Mouse (Mus musculus) small intestine, adult 2 months (tissue): Measurements from ENCODE around the gene Fn1. TPM values are rescaled to one million over a fixed set of nuclear protein-coding genes. Genes with fewer than 3 reads are reported as not detected.

Experiments
- H3K27ac ChIP-seq: fragments of 200-500 bp; 2 replicates; pipeline ENCODE4 v1.5.1; 2012; ENCODE audit warnings: low read depth, low read length, control low read depth, inconsistent platforms; ENCODE audit not compliant: insufficient read depth
- H3K27me3 ChIP-seq: fragments of 200-500 bp; 2 replicates; pipeline ENCODE4 v1.6.1; 2012; ENCODE audit warnings: mild to moderate bottlenecking, moderate library complexity, low read length, inconsistent platforms; ENCODE audit not compliant: control insufficient read depth, insufficient read depth
- H3K36me3 ChIP-seq: fragments of 200-500 bp; 2 replicates; pipeline ENCODE4 v1.6.1; 2012; ENCODE audit warnings: mild to moderate bottlenecking, low read length, control low read depth, inconsistent platforms; ENCODE audit not compliant: control insufficient read depth, insufficient read depth
- H3K4me1 ChIP-seq: fragments of 200-500 bp; 2 replicates; pipeline ENCODE4 v1.6.1; 2012; ENCODE audit warnings: low read length, inconsistent platforms, mixed read lengths; ENCODE audit not compliant: control insufficient read depth, insufficient read depth, insufficient read length
- H3K4me3 ChIP-seq: fragments of 200-500 bp; 2 replicates; pipeline ENCODE4 v1.5.1; 2012; ENCODE audit warnings: low read depth, mild to moderate bottlenecking, control low read depth, inconsistent platforms, low read length, moderate library complexity
- CTCF ChIP-seq: fragments of 200-500 bp; IDR thresholded peaks from 2 replicates; pipeline ENCODE4 v1.5.1; 2012; ENCODE audit warnings: low read depth, mild to moderate bottlenecking, control low read depth, inconsistent platforms, low read length, moderate library complexity, mixed read lengths; ENCODE audit not compliant: insufficient replicate concordance, insufficient read length; ENCODE audit errors: extremely low read depth
- POLR2A ChIP-seq: fragments of 200-500 bp; IDR thresholded peaks from 2 replicates; pipeline ENCODE4 v1.6.1; 2012; ENCODE audit warnings: low read depth, mild to moderate bottlenecking, control low read depth, inconsistent platforms, low read length, moderate library complexity
- WGBS: fragments of 180-500 bp; shearing (Covaris S2); methylation state at CpG from one replicate; pipeline ENCODE4 v1.1.7; 2018; 5-methylcytosine and 5-hydroxymethylcytosine counted together
- polyA plus RNA-seq: library from polyadenylated mRNA; depleted of rRNA; stranded (reverse); fragments of >200 nt; gene quantifications from 2 replicates; pipeline ENCODE4 v1.2.3, GENCODE M21; 2012

Gene Fn1
- polyA plus RNA-seq, 1 experiment, result 86.1 TPM

DNA sequence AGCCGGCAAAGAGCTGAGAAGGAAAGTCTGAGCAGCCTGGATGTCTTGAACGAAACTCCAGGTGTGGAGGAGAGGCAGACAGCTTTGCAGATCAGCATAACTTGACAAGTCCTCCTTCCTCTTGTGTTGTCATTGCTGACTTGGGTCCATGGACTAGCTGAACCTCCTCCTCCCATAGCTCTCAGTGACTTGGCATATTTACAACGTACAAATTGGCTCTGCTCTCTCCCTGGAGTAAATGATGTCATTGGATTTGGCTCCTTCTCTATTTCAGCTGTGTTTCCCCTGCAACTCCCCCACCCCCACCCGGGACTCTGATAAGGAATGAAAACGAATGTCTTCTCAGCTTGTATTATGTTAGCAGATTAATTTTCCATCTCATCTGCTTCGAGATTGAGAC, 30.7 kb upstream of the Fn1 start:
- H3K27ac ChIP-seq, result no peak overlapping the region
- H3K4me1 ChIP-seq, result no peaks in the 10 kb centered on the region
- no peaks in the 10 kb centered on the region for H3K36me3 ChIP-seq
- 48% methylated on average over 6 of the region's 6 CpGs for WGBS
- H3K27me3 ChIP-seq, result no peaks in the 10 kb centered on the region
- no peak for TF ChIP-seq CTCF
- TF ChIP-seq POLR2A, result no peak
- H3K4me3 ChIP-seq, result no peak overlapping the region

DNA sequence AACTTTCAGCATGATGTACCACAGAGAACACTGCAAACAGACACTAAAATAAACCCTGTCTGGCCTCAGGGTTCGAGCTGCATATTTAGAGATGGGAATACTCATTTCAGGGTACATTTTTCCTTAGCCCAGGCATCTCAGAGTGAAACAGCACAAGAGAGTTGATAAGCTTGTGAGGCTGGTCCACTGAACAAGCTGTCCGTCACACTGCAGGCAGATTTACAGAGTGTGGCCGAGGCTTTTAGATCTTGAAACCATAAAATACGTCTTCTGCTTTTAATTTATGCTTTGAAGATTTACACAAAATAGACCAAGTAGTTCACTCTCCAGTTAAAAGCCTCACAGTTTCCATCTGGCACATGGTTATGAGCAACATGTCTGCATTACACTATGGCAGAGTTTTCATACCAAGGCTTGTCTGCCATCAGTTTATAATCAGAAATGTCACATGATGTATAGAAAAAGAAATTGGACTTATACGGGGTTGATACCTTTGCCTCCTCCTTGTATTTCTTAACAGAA, 29.3 kb upstream of the Fn1 start:
- TF ChIP-seq CTCF, result no peak
- TF ChIP-seq POLR2A, result no peak
- H3K4me3 ChIP-seq, result no peak overlapping the region
- 61% methylated on average over 5 of the region's 5 CpGs for WGBS
- no peak overlapping the region for H3K27ac ChIP-seq
- H3K27me3 ChIP-seq, result no peaks in the 10 kb centered on the region
- no peaks in the 10 kb centered on the region for H3K4me1 ChIP-seq
- H3K36me3 ChIP-seq, result no peaks in the 10 kb centered on the region

- no peaks in the 10 kb centered on the region for H3K27me3 ChIP-seq
- no peaks in the 10 kb centered on the region for H3K36me3 ChIP-seq
- H3K4me1 ChIP-seq, result no peaks in the 10 kb centered on the region
- WGBS, result 31% methylated on average over 2 of the region's 2 CpGs
- TF ChIP-seq CTCF (no peak), POLR2A (no peak)
- H3K27ac ChIP-seq, result no peak overlapping the region
- no peak overlapping the region for H3K4me3 ChIP-seq
Measured at GRCm38 (mm10) chr1:71681306-71681705, 28.3 kb upstream of the Fn1 start.

- no peak for TF ChIP-seq POLR2A
- TF ChIP-seq CTCF, result no peak
- Histone ChIP-seq H3K27me3 (no peaks in the 10 kb centered on the region), H3K27ac (no peak overlapping the region), H3K4me3 (no peak overlapping the region), H3K4me1 (no peaks in the 10 kb centered on the region), H3K36me3 (no peaks in the 10 kb centered on the region)
- 82% methylated on average over 8 of the region's 8 CpGs for WGBS
Measured at GRCm38 (mm10) chr1:71680046-71680672, 27.2 kb upstream of the Fn1 start.

GRCm38 (mm10) chr1:71675420-71675819, 22.4 kb upstream of the Fn1 start:
- H3K27me3 ChIP-seq, result no peaks in the 10 kb centered on the region
- no peak for TF ChIP-seq CTCF
- TF ChIP-seq POLR2A, result no peak
- H3K36me3 ChIP-seq, result no peaks in the 10 kb centered on the region
- no peak overlapping the region for H3K4me3 ChIP-seq
- 65% methylated on average over 2 of the region's 2 CpGs for WGBS
- H3K4me1 ChIP-seq, result no peaks in the 10 kb centered on the region
- no peak overlapping the region for H3K27ac ChIP-seq

DNA sequence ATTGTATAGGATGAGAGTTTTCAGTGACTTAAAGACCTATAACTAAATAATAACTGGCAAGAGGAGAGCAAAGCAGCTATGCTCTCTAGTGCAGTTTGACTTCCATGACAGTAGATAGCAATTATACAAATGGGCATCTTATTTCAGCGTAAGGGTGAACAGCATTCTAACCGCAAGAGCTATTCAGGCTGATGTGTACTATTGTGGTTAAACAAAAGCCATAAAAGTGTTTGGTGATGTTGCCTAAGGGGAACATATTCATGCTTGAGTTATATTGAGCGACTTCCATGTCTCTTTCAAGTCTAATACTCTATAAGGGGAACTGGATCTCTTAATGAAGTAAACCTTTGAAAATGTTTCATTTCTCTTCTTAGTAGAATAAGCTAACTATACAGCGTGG, 21.3 kb upstream of the Fn1 start:
- Histone ChIP-seq H3K27me3 (no peaks in the 10 kb centered on the region), H3K4me3 (no peak overlapping the region), H3K27ac (no peak overlapping the region), H3K36me3 (no peaks in the 10 kb centered on the region), H3K4me1 (no peaks in the 10 kb centered on the region)
- TF ChIP-seq CTCF, result no peak
- TF ChIP-seq POLR2A, result no peak
- WGBS, result 82% methylated on average over 4 of the region's 4 CpGs

DNA sequence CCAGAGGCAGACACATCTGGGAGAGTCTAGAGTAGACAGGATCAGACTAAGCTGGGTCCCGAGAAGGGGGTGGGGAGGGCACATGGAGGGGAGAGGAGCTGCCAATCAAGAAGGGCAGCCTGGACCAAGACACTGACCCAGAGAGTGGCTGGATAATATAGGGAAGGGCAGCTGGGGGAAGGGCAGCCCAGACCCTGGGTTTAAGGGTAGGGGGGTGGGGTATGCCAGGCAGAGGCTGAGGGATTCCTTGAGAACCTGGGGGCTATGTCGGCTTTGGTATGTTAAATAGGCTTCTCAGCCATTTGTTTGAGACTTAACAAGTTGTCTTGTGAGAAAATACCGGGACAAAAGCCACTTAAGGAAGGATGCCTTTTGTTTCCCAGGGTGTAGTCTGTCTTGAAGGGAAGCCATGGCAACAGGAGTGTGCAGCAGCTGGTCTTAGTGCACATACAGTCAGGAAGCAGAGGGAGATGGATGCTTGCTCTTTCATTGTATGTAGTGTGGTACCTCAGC, 20.5 kb upstream of the Fn1 start:
- 31% methylated on average over 3 of the region's 3 CpGs for WGBS
- TF ChIP-seq CTCF (no peak), POLR2A (no peak)
- H3K27me3 ChIP-seq, result no peaks in the 10 kb centered on the region
- H3K4me3 ChIP-seq, result no peak overlapping the region
- no peaks in the 10 kb centered on the region for H3K4me1 ChIP-seq
- no peaks in the 10 kb centered on the region for H3K36me3 ChIP-seq
- H3K27ac ChIP-seq, result no peak overlapping the region
